Mouse (Mus musculus) stomach, adult 2 months (tissue): Measurements from ENCODE around the gene Bend7. TPM values are rescaled to one million over a fixed set of nuclear protein-coding genes. Genes with fewer than 3 reads are reported as not detected.

Experiments
- polyA plus RNA-seq: library from polyadenylated mRNA; depleted of rRNA; stranded (reverse); fragments of >200 nt; gene quantifications from 2 replicates; pipeline ENCODE4 v1.2.3, GENCODE M21; 2012; rRNA removed

Bend7 gene
- 1.7 and 2.0 TPM in 2 replicates for polyA plus RNA-seq

GRCm38 (mm10) chr2:4717769-4718661 lies at the start of gene Bend7:
Bend7 (plus strand) TSS chr2:4717831.

Other genes with a start within 250 kb of the Bend7 start
- gene Prpf18, start 65.7 kb upstream of the Bend7 start, polyA plus RNA-seq, result 0.85 and 1.8 TPM in 2 replicates
- gene Sephs1, start 163.7 kb downstream of the Bend7 start, polyA plus RNA-seq, result 4.4 TPM in 2 replicates
- gene Phyh, start 201.2 kb downstream of the Bend7 start, polyA plus RNA-seq, result 120 and 125 TPM in 2 replicates